Mouse (Mus musculus) CH12.LX (cell line): ENCODE measurements around the gene Prrx2. TPM values are rescaled to one million over a fixed set of nuclear protein-coding genes. Genes with fewer than 3 reads are reported as not detected.

Experiments
- DNase-seq: peaks from one replicate; pipeline ENCODE4 v3.0.0-alpha.2; 2013; ENCODE audit errors: extremely low read depth
- H3K27ac ChIP-seq: 2 replicates; pipeline ENCODE4 v1.5.1; 2012; ENCODE audit warnings: low read depth, mild to moderate bottlenecking, control low read depth, moderate library complexity; ENCODE audit not compliant: insufficient read depth
- H3K27me3 ChIP-seq: replicated peaks from 2 replicates; pipeline ENCODE3; 2012; ENCODE audit warnings: inconsistent platforms
- H3K36me3 ChIP-seq, 2 experiments: replicated peaks in 1 of 2; 2 replicates each; pipeline versions ENCODE3 to v1.6.1; 2012; ENCODE audit warnings: inconsistent platforms in 1 of 2, low read length in 1 of 2, mild to moderate bottlenecking in 1 of 2, mixed read lengths in 1 of 2, moderate library complexity in 1 of 2; ENCODE audit not compliant: control insufficient read depth in 1 of 2, insufficient read depth in 1 of 2
- H3K4me1 ChIP-seq, 2 experiments: 2 replicates each; pipeline ENCODE4 v1.6.1; 2012; ENCODE audit warnings: inconsistent platforms in 1 of 2, moderate library complexity in 1 of 2; ENCODE audit not compliant: insufficient read depth in 2 of 2, control insufficient read depth in 1 of 2
- H3K4me2 ChIP-seq: 2 replicates; pipeline ENCODE4 v1.6.1; 2012; ENCODE audit warnings: low read depth, mild to moderate bottlenecking, control low read depth; ENCODE audit not compliant: poor library complexity, insufficient read depth, severe bottlenecking
- H3K4me3 ChIP-seq, 3 experiments: fragments of 150-350 bp in 1 of 3; sonication (generic) in 1 of 3; replicated peaks in 1 of 3; 2 replicates each; pipeline versions ENCODE3 to v1.5.1; 2011 to 2012; ENCODE audit warnings: low read depth in 2 of 3, low read length in 2 of 3, mild to moderate bottlenecking in 2 of 3, moderate library complexity in 2 of 3, control low read depth in 1 of 3, improper control_type of control experiment in 1 of 3, inconsistent platforms in 1 of 3, mixed read lengths in 1 of 3; ENCODE audit not compliant: poor library complexity in 1 of 3
- H3K79me2 ChIP-seq: replicated peaks from 2 replicates; pipeline ENCODE4 v1.6.1; 2012; ENCODE audit warnings: mild to moderate bottlenecking, moderate library complexity; ENCODE audit not compliant: control insufficient read depth, poor library complexity, insufficient read depth, severe bottlenecking; ENCODE audit errors: extremely low read depth
- H3K9ac ChIP-seq: 2 replicates; pipeline ENCODE4 v1.6.1; 2012; ENCODE audit warnings: low read depth, mild to moderate bottlenecking, control low read depth, moderate library complexity; ENCODE audit not compliant: insufficient read depth
- H3K9me3 ChIP-seq: replicated peaks from 2 replicates; pipeline ENCODE3; 2012; ENCODE audit warnings: low read length, inconsistent platforms, mixed read lengths
- CTCF ChIP-seq, 2 experiments: IDR thresholded peaks in 1 of 2; conservative IDR thresholded peaks in 1 of 2; 2 replicates each; pipeline ENCODE4 v1.5.1; 2011 to 2012; ENCODE audit warnings: low read depth in 2 of 2, low read length in 2 of 2, improper control_type of control experiment in 1 of 2, inconsistent platforms in 1 of 2, mild to moderate bottlenecking in 1 of 2, moderate library complexity in 1 of 2
- ELF1 ChIP-seq: IDR thresholded peaks from 2 replicates; pipeline ENCODE4 v1.6.1; 2014; ENCODE audit warnings: low read depth, mild to moderate bottlenecking, inconsistent platforms, low read length, improper control_type of control experiment
- ETS1 ChIP-seq: conservative IDR thresholded peaks from 2 replicates; pipeline ENCODE4 v1.6.1; 2012; ENCODE audit warnings: low read depth, mild to moderate bottlenecking, inconsistent platforms, low read length, improper control_type of control experiment, moderate library complexity
- MAZ ChIP-seq: IDR thresholded peaks from 2 replicates; pipeline ENCODE4 v1.6.1; 2012; ENCODE audit warnings: low read depth, mild to moderate bottlenecking, inconsistent platforms, low read length, improper control_type of control experiment, moderate library complexity
- POLR2A ChIP-seq: IDR thresholded peaks from 2 replicates; pipeline ENCODE4 v1.6.1; 2011; ENCODE audit warnings: low read depth, mild to moderate bottlenecking, improper control_type of control experiment, low read length
- SIN3A ChIP-seq: IDR thresholded peaks from 2 replicates; pipeline ENCODE4 v1.6.1; 2012; ENCODE audit warnings: low read length, improper control_type of control experiment, inconsistent platforms
- TBP ChIP-seq: conservative IDR thresholded peaks from 2 replicates; pipeline ENCODE4 v1.6.1; 2011; ENCODE audit warnings: low read depth, low read length, improper control_type of control experiment
- UBTF ChIP-seq: IDR thresholded peaks from 2 replicates; pipeline ENCODE4 v1.6.1; 2012; ENCODE audit warnings: low read depth, mild to moderate bottlenecking, inconsistent platforms, low read length, improper control_type of control experiment, moderate library complexity
- USF1 ChIP-seq: IDR thresholded peaks from 2 replicates; pipeline ENCODE4 v1.6.1; 2014; ENCODE audit warnings: low read depth, mild to moderate bottlenecking, inconsistent platforms, low read length, improper control_type of control experiment
- USF2 ChIP-seq: conservative IDR thresholded peaks from 2 replicates; pipeline ENCODE4 v1.6.1; 2011; ENCODE audit warnings: low read depth, low read length, improper control_type of control experiment
- ZMIZ1 ChIP-seq: IDR thresholded peaks from 2 replicates; pipeline ENCODE4 v1.6.1; 2012; ENCODE audit warnings: low read depth, mild to moderate bottlenecking, inconsistent platforms, low read length, improper control_type of control experiment
- dilution Hi-C: fragments of 300-500 bp; cut with MboI; formaldehyde crosslinking; loops from 2 replicates; pipeline ENCODE4 v1.14.3; 2020; ENCODE audit warnings: low sequenced_read_pairs; ENCODE audit not compliant: extremely low pct_unique_long_range_greater_than_20kb, extremely low pct_ligation_motif_present
- in situ Hi-C: fragments of 300-500 bp; cut with MboI; formaldehyde crosslinking; loops from 3 replicates; pipeline ENCODE4 v1.14.3; 2019; ENCODE audit warnings: low sequenced_read_pairs, low pct_ligation_motif_present, low pct_unique_long_range_greater_than_20kb, mixed read lengths
- polyA plus RNA-seq: library from polyadenylated mRNA; unstranded; fragments of >175 nt; gene quantifications from 2 replicates; pipeline ENCODE4 v1.2.1, GENCODE M21; 2012; ENCODE audit warnings: low read depth; ENCODE audit not compliant: insufficient read length
- total RNA-seq, 2 experiments: library from RNA; depleted of rRNA; stranded (reverse); fragments of 300-350 nt in 1 of 2; fragments of >200 nt in 1 of 2; gene quantifications; 2 replicates each; pipeline ENCODE4 v1.2.3; 2012 to 2014

Prrx2 gene
- total and polyA plus RNA-seq, 3 experiments, result not detected

DNA sequence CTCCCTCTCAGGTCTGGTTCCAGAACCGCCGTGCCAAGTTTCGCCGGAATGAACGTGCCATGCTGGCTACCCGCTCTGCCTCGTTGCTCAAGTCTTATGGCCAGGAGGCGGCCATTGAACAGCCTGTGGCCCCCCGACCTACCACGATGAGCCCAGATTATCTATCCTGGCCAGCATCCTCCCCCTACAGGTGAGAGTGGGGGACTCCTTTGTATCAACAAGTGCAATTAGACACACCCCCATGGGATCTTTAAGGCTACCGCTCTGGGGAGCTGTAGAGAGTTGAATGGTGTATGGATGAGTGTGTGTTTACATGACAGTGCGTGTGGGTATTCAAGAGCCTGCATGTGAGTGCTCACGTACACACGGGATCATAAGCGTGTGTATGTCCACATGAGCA is 44.7 kb downstream of the Prrx2 start:
- no peaks in the 10 kb centered on the region for H3K36me3 ChIP-seq
- peaks cover 6% of the 10 kb centered on the region for H3K9me3 ChIP-seq
- no peak overlapping the region for H3K4me3 ChIP-seq
- no peak overlapping the region for H3K9ac ChIP-seq
- dilution Hi-C loops, result no loop called here
- no peak overlapping the region for H3K27ac ChIP-seq
- DNase-seq, result no peak
- peaks cover 0 to 8% of the 10 kb centered on the region in 2 experiments; a peak in 2 of 4 replicates for H3K4me1 ChIP-seq
- in situ Hi-C loops, result no loop called here
- peaks cover 81% of the 10 kb centered on the region for H3K27me3 ChIP-seq
- H3K79me2 ChIP-seq, result no peaks in the 10 kb centered on the region
- no peak overlapping the region for H3K4me2 ChIP-seq
- TF ChIP-seq ELF1, result no peak
- TF ChIP-seq, all 38 proteins: peak for 0

DNA sequence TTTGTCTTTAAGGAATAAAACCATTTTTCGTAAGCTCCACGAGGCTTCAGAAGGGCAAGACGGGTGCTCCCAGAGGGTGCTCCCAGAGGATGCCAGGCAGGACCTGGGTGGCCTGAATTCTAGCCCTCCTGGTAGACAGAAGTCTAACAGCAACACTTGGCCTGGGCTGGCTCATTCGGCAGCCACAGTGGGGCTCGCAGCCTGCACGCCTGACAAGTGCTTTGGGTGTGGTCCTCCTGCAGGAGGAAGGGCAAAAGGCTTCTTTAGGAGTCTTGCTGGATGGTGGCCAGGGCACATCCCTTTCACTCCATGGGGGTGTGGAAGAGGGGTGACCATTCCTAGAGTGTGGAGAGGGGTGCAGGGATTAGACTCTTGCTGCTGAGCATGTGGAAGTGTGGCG is 46.4 kb downstream of the Prrx2 start:
- Histone ChIP-seq H3K36me3 (no peaks in the 10 kb centered on the region), H3K27ac (no peak overlapping the region), H3K4me1 (peaks cover 0 to 13% of the 10 kb centered on the region in 2 experiments; a peak in 2 of 4 replicates), H3K9me3 (peaks cover 14% of the 10 kb centered on the region), H3K9ac (no peak overlapping the region), H3K79me2 (no peaks in the 10 kb centered on the region), H3K27me3 (peaks cover 82% of the 10 kb centered on the region), H3K4me3 (no peak overlapping the region), H3K4me2 (no peak overlapping the region)
- TF ChIP-seq ETS1 (no peak), MAZ (no peak), USF1 (no peak), TBP (no peak), ELF1 (no peak), USF2 (no peak), SIN3A (no peak), POLR2A (no peak), UBTF (no peak)
- in situ Hi-C loops (no loop called here), dilution Hi-C loops (no loop called here)
- DNase-seq, result no peak

DNA sequence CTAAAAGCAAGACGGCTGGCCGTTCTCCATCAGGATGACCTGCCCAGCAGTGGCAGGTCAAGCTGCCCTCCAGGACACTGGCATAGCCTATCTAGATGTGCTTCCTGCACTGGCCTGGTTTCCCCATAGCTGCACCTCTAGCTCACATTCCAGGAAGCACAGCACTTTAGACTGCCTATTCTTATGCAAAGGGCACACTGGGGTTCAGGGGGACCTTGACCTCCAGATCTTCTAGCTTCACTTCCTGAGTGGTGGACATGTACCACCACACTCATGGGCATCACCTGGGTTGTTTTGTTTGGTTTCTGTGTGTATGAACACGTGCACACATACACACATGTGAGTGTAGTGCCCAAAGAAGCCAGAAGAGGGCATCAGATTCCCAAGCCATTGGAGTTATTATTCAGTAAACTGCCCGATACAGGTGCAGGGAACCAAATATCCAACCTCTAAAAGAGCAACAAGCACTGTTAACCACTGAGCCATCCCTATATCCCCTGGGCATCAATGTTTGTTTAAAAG is 50.1 kb downstream of the Prrx2 start:
- dilution Hi-C loops (no loop called here), in situ Hi-C loops (no loop called here)
- no peaks in the 10 kb centered on the region for H3K36me3 ChIP-seq
- TF ChIP-seq CTCF (conservative IDR thresholded peaks at IDR 0.05 in 1 of 2, IDR thresholded peaks at IDR 0.05 in 1 of 2; ENCODE audit: low read depth in 2 of 2, low read length in 2 of 2), result peak in 1 of 2 experiments; percentile 12; a peak in 1 of 4 replicates
- TF ChIP-seq ZMIZ1, result no peak
- no peak overlapping the region for H3K4me2 ChIP-seq
- DNase-seq, result no peak
- H3K4me3 ChIP-seq, result no peak overlapping the region
- H3K27me3 ChIP-seq, result peaks cover 86% of the 10 kb centered on the region
- peaks cover 0 to 5% of the 10 kb centered on the region in 2 experiments; a peak in 1 of 4 replicates for H3K4me1 ChIP-seq
- H3K79me2 ChIP-seq, result no peaks in the 10 kb centered on the region
- H3K27ac ChIP-seq, result no peak overlapping the region
- H3K9ac ChIP-seq, result no peak overlapping the region
- peaks cover 17% of the 10 kb centered on the region for H3K9me3 ChIP-seq
